Mouse (Mus musculus) central nervous system, embryonic 18 days (tissue): Measurements from ENCODE around the gene Guca1b. TPM values are rescaled to one million over a fixed set of nuclear protein-coding genes. Genes with fewer than 3 reads are reported as not detected.

Experiments used
- polyA plus RNA-seq: library from polyadenylated mRNA; depleted of rRNA; stranded (reverse); fragments of >200 nt; gene quantifications from 2 replicates; pipeline ENCODE4 v1.2.3, GENCODE M21; 2012; rRNA removed

The Guca1b gene
- 0.84 and 0.92 TPM in 2 replicates for polyA plus RNA-seq

DNA sequence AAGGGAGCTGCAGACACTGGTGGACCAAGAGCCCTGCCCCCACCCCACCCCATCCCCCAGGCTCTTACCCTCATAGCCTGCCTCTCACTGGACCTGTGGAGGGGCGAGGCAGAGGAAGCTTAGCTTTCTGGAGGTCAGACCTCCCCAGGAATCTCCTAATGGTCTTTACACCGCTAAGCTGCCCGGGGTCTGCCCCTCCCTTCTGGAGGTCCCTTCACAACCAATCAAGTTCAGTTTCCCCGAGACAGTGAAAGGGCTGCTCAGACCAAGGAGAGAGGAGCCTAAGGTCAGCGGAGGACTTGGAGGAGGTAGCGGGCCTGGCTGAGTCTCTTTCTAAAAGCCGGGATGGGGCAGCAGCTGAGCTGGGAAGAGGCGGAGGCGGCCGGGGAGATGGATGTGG is at the start of gene Guca1b:
Gene Guca1b (plus strand): TSS at position 249 of the 400 bp plus-strand sequence.

DNA sequence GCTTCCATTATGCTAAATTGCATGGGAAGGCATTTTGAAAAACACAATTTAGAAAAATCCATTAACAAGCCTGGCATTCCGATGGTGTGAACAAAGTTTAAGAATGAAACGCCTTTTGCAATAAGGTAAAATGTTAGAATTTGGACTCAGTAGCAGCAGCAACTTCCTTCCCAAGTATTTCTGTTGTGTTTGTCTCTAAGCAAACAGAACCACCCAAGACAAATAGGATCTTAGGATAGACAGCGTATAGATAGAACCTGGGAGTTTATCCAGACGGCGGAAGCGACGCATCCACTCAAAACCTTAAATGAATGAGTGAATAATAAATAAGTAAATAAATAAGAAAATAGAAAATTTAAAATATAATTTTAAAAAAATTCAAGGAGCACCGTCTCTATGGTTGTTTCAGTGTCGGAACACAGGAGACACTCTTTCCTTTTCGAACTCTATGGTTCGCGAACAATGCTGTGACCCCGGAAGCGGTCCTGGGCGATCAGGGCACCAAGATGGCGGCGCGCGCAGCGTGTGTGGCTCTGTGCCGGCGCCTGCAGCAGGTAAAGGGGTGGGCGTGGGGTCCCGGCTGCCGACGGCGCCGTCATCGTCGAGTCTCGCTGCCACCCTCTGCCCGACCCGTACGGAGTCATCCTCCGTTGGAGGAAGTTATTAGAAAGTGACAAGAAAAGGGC is 16.6 kb upstream of the Guca1b start, which contains the start of gene Mrps10:
Gene Mrps10 (plus strand): TSS at position 487 of the 686 bp plus-strand sequence.

DNA sequence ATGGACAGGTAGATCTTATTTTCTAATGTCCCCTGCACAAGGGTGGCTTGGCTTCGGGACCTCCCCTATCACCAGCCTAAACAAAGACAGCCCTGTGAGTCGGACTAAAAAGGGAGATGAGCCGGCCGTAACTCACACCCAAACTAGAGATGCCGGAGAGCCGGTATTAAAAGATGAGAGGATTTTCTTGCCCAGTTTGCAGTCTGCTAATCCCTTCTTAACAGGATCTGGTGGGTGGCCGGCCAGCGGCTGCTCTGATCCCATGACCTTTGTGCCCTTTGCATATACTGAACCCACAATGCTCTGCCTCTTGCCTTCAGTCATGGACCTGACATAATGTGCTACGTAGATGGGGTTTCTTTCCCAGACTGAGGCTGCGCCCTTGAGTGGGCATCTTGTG is 15.3 kb downstream of the Guca1b start, which contains the start of gene Guca1a:
Gene Guca1a (minus strand): TSS at position 134 of the 400 bp plus-strand sequence.

DNA sequence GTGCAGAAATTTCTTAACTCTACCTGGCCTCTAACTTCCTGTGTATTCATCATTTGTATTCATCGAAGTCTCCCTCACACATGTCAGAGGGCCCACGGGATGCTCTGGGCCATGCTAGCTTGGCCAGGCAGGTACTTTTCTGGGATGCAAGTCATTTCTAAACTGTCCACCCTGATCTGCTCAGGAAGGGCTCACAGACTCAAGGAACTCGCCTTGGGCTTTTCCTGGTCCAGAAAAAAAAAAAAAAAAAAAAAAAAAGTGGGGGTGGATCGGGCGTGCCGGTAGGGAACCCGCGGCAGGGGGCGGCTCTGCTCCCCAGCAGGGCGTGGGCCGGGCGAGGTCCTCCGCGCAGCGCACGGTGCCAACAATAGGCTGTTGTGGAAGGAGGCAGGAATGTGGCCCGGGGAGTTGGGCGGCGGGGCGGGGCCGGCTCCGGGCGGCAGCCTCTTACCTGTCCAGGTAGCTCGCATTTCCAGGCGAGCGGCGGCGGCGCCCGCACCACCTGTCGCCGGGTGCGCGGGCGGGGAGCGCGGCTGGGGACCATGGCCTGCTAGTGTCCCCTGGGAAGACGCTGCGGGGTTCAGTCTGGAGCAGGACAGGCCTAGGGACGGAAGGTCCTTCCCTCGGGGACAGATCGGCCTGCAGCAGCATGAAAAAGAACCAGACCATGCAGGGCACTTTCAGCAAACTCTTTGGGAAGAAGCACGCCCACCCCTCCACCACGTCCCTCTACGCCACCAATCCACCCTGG is 51.1 kb downstream of the Guca1b start, which contains the start of gene AI661453:
Gene AI661453 (plus strand): TSS at position 460 of the 751 bp plus-strand sequence.

DNA sequence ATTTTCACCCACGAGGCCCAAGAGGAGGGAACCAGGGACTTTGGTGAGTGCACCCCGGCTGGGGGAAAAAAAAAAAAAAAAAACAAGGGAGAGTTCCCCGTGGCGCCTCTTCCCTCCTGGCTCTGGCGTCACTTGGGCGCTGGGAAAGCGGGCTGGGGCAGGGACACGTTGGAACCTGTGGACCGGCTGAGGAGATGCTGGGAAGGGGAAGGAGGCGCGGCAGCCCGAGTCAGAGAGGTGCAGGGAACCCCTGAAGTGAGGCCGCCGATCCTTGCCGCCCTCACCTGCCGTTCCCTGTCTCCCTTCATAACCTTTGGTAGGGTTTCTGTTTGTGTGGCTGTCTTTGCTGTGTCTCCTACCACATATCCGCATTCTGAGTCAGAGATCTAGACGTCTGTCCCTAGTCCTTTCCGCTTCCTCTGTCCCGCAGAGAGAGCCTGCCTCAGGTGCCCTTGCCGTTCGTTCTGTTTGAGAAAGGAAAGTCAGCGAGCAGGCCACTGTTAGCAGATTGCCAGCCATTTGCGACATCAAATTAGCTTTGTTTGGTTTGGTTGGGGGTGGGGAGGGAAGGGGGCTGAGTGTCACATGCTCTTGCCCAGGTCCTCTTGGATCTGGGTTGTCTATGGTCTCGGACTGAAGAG is 51.8 kb downstream of the Guca1b start, which contains the start of gene 1700001C19Rik:
Gene 1700001C19Rik (minus strand): TSS at position 470 of the 641 bp plus-strand sequence.

Other genes starting within 250 kb of the Guca1b start
- gene Mrps10, start 16.5 kb upstream of the Guca1b start, polyA plus RNA-seq = 46.2 and 48.4 TPM in 2 replicates
- 0.40 and 0.84 TPM in 2 replicates for gene Guca1a, start 15.2 kb downstream of the Guca1b start, polyA plus RNA-seq
- gene AI661453, start 51.2 kb downstream of the Guca1b start, polyA plus RNA-seq = 0.27 and 0.71 TPM in 2 replicates
- gene 1700001C19Rik, start 52.0 kb downstream of the Guca1b start, polyA plus RNA-seq = 0.49 and 0.69 TPM in 2 replicates
- 28.3 and 29.6 TPM in 2 replicates for gene Taf8, start 116.9 kb downstream of the Guca1b start, polyA plus RNA-seq
- 42.1 and 44.6 TPM in 2 replicates for gene Ccnd3, start 119.7 kb downstream of the Guca1b start, polyA plus RNA-seq
- 24.5 and 27.2 TPM in 2 replicates for gene Bysl, start 226.1 kb downstream of the Guca1b start, polyA plus RNA-seq
- 53.4 and 56.4 TPM in 2 replicates for gene Med20, start 226.2 kb downstream of the Guca1b start, polyA plus RNA-seq
- gene Gm20517, start 226.2 kb downstream of the Guca1b start, polyA plus RNA-seq = 2.0 and 2.5 TPM in 2 replicates
- gene Usp49, start 245.3 kb downstream of the Guca1b start, polyA plus RNA-seq = 21.1 and 23.3 TPM in 2 replicates